Mouse (Mus musculus) large intestine, adult 2 months (tissue): ENCODE results near the gene 3110040N11Rik. TPM values are rescaled to one million over a fixed set of nuclear protein-coding genes. Genes with fewer than 3 reads are reported as not detected.
"Not testable (repeated sequence)": the region's sequence is repeated elsewhere in the genome, so short reads cannot be mapped to it uniquely, and the experiment has no call there.

Source experiments
- DNase-seq: peaks from one replicate; pipeline ENCODE4 v3.0.0-alpha.2; 2012; ENCODE audit warnings: low read depth, low spot score
- WGBS: fragments of 180-500 bp; shearing (Covaris S2); methylation state at CpG from one replicate; pipeline ENCODE4 v1.1.7; 2018; 5-methylcytosine and 5-hydroxymethylcytosine counted together
- polyA plus RNA-seq: library from polyadenylated mRNA; depleted of rRNA; stranded (reverse); fragments of >200 nt; gene quantifications from 2 replicates; pipeline ENCODE4 v1.2.3, GENCODE M21; 2012; rRNA removed

Gene 3110040N11Rik
- 33.4 and 33.5 TPM in 2 replicates for polyA plus RNA-seq

DNA sequence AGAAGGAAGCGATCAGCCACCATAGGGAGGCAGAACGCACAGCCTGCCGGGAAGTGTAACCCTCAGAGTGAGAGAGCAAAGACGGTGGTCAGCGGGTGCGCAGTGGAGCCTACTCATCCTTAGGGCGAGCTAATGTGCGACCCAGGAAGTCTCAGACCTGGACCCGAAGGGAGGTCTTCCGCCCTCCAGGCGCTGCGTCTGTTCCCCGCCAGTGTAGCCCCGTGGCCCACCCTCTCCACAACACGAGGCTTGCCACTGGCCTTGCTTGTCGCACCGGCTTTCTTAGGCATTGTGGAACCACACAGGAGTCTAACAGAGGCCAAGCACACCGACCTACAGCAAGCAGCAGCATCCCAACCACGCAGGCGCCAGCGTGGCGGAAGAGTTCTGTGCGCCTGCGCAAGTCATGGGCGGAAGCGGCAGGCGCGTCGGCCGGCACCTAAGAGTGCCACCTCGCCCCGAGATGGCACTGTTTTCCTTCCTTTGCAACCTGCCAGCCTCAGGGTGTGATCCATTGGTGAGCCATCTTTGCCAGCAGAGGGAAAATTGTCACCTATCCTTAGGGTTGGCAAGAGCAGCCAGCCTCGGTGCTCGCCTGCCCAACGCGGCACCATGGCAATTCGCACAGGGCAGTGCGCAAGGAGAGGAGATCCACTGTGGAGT, at the start of gene 3110040N11Rik:
Gene 3110040N11Rik, minus strand, starts transcription at position 384 of the 663 bp plus-strand sequence.
- peak; percentile 77 for DNase-seq
- WGBS: under 1% methylated on average over 38 of the region's 38 CpGs

DNA sequence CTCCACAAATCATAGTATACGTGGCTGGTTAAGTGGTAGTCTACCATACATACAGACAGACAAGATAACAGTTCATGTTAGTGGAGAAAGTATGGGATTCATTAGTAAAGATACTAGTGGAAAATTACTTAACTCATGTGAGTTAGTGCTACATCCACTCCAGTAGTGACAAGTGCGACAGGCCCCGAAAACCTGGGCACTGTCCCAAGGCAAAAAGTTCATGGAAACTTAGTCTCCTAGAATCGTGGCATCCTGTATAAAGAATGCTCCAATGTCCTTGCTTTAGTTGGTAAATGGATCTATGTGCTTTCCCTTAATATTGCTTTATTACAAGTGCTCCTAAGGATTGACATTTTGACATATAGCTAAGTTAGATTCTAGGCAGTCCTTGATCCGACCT, 48.5 kb upstream of the 3110040N11Rik start:
- WGBS: 86% methylated on average over 5 of the region's 5 CpGs
- not testable (repeated sequence) for DNase-seq

DNA sequence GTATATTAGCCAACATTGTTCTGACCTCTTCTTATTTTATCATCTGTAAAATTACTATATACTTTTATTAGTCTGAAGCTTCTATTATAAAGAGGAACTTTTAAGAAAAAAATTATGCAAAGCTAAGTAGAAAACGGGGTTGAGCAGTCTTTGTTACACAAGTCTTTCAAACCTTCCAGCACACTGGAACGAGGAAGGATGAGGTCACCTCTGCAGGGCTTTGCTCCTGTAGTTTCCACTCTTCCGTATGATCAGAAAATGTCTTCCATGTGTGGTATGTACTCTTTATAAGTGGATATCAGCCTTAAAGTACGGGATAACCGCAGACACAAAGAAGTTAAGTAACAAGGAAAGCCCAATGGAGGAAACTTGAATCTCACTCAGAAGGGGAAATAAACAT, 46.2 kb upstream of the 3110040N11Rik start:
- DNase-seq: no peak
- 89% methylated on average over 5 of the region's 5 CpGs for WGBS

DNA sequence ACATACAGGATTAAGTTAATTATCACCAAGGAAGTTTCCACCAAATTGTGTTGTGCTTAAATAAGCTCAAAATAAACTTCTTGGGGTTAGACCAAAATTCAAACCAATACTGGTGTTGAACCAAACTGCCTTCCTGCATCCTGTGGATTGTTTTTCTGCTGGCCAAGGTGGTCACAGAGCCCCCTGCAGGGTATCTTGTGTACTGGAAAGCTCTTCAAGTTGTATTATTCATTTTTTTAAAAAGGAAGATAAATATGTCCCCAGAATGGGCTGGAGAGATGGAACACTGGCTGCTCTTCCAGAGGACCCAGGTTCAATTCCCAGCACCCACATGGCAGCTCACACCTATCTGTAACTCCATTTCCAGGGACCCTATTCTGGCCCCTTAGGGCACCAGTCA, 45.6 kb upstream of the 3110040N11Rik start:
- DNase-seq: no peak

DNA sequence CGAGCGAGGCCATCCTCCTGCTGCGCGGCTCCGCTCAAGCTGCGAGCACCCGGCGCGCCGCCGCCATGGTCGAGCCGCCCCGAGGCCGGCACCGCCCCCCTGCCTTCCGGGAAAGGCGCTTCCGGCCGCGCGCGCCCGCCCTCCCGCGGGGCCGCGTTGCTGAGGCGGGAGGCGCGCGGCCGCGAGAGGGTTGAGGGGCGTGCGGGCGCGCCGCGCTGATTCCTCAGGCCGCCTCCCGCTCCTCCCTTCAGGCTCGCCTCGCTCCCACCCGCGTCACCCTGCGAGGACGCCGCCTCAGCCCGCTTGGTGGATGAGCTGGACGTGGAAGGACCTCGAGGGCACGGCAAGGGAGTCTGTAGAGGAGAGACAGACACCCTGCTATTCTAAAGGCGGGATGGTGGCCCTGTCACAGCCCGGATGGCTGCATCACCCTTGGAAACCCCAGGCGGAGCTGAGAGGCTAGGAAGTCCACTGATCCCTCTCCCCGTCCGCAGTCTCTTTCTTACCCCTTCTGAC, 40.2 kb upstream of the 3110040N11Rik start, which contains the start of gene Btbd1:
Gene Btbd1, minus strand, starts transcription at position 53 of the 516 bp plus-strand sequence.
- DNase-seq: no peak
- under 1% methylated on average over 53 of the region's 58 CpGs for WGBS

DNA sequence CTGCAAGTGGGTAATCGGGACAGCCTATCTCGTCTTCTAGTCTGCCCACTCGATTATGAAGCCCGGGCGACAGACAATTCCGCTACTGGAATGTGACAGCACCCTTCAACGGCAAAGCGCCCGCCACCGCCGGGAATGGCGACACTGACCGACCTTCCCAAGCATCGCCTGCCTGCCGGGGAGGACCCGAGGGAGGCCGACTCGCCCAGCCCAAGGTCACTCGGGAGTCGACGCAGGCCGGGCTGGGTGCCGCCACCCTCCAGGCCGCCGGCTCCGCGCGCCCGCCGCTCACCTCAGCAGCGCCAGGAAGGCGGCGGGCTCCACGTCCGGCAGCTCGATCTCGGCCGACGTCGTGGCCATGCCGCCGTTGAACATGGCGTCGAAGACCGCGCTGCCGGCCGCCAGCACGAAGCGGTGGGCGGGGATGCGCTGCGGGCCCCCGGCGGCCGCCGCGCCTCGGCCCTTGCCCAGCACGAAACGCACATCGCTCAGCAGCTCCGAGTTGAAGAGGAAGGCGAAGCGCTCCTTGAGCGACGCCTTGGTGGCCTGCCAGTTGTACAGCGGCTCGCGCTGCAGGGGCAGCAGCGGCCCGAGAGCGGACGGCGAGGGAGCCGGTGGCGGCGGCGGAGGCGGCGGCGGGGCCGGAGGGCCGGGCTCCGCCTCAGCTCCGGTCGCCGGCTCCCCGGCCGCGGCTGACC, 39.6 kb upstream of the 3110040N11Rik start:
- DNase-seq: no peak
- WGBS: under 1% methylated on average over 82 of the region's 91 CpGs

DNA sequence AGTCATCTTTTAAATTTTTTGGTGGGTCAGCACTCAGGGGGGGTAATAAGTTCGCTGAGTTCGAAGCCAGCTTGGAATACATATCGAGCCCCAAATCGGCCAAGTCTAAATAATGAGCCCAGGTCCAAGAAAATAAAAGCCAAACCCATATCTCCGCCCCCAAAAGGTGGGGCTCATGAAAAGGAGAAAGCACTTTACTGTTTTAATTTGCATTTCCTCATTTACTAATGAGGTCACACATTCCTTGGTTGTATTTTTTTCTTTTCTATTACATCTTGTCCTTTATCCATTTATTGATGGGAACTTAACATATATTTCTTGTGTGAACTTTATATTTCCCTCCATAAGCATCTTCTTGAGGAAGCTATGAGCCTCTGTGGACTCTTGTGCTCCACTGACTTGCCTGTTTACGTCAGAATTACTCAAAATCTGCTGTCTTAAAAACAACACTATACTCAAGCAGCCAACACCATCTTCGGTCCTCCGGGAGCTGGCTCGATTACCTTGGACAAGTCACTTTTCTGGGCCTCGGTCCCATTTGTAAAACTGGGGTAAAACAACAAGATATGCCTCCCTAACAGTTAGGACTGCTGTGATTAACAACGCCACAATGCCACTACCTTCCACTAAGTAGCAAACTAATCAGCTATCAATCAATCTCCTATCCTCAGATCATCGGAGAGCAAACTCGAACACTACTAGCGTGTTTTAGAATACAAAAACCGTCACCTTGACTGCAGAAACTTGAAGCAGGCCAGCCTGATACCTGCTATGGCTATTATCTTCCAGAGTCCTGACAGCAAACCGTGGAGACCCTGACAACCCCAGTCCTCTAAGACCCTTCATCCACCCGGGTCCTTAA, 38.8 kb upstream of the 3110040N11Rik start:
- DNase-seq: no peak
- WGBS: 5% methylated on average over 17 of the region's 17 CpGs

DNA sequence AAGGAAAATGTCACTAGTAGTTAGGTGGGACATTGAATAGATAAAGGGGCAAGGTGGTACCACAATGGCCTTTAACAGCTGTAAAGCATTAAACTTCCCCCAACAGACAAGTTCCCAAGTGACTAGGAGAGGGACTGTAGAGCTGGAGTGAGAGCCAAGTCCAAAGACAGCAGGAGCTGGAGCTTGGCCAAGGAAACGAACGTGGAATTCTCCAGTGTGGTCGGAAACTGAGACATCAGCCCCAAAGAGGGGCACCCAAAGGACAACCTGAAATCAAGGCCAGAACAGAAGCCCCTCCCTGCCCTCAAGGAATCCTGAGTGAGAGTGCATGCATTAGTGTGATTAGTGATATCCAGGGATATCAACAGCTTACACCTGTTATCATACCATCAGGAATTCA, 36.1 kb upstream of the 3110040N11Rik start:
- 6% methylated on average over 3 of the region's 3 CpGs for WGBS
- no peak for DNase-seq

DNA sequence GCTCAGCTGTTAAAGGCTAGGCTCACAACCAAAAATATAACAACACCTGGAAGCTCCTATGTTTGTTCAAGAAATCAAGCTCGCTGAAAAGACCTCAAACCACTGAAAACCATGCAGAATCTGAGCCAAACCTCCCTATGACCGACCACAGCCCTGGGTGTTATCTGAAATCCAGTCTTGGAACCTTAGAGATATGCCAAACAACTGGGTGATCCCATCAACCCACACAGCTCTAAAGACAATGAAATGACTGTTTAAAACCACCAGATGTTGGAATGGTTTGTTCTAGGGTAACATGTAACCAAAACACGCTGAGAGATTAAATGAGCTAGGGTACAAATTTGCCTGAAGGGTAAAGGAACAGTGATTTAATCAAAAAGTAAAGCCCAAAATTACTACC, 35.6 kb upstream of the 3110040N11Rik start:
- no peak for DNase-seq
- 23% methylated on average over 3 of the region's 3 CpGs for WGBS

DNA sequence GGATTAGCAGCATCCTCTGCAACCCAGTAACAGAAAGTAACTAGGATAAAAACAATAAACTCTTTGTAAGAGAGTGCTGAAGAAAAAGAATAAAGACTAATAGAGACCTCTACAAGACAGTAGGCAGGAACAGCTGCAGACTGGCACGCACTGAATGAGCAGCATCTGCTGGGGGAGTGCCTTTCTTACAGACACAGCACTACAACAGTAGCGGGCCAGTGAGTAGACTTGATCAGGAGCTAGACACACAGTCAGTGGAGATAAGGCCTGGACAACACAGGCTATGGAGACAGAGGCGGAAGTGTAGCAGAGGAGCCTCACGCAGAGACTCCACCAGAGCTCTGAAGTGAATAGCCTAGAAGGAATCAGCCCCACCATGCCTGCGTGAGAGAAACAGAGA, 16.8 kb upstream of the 3110040N11Rik start:
- DNase-seq: no peak
- 91% methylated on average over 5 of the region's 5 CpGs for WGBS

DNA sequence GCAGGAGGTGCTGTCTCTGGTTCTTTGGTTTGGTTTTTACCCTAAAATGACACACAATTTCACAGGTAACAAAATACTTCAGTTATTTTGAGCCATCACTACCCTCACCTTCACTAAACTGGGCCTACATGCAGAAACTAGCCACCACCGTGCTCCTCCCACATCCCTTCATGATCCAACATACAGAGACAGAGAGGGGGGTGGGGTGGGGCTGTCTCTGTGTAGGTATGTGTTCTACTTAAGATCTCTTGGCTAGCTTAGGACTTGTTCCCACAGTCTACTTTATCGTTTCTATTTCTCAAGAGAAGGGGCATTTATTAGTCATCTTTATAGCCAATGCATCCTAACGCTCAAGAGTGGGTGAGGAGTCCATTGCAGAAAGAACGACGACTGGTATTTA, 742 bp downstream of the 3110040N11Rik start:
- peak; percentile 11 for DNase-seq
- WGBS: 2% methylated on average over 5 of the region's 5 CpGs

DNA sequence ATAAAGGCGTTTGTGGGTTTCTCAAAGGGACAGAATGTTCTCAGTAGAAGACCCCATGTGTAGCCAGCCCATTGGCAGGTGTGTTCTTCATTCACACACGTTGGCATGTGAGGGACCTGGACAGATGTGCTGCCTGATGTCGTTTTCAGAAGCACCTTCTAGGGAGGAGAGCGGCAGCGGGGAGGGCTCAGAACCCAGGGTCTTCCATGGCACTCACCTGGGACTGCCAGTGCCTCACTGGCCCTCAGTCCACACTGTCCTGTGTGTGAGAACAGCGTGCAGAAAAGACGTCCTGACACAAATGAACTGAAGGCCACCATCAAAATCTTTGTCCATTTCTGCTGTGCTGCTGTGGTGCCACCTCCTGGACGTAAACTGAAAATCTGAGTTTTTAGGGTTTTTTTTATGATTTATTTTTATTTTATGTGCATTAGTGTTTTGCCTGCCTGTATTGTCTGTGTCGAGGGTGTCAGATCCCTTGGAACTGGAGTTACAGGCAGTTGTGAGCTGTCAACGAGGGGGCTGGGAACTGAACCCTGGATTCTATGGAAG, 11.5 kb downstream of the 3110040N11Rik start:
- WGBS: 65% methylated on average over 10 of the region's 10 CpGs

DNA sequence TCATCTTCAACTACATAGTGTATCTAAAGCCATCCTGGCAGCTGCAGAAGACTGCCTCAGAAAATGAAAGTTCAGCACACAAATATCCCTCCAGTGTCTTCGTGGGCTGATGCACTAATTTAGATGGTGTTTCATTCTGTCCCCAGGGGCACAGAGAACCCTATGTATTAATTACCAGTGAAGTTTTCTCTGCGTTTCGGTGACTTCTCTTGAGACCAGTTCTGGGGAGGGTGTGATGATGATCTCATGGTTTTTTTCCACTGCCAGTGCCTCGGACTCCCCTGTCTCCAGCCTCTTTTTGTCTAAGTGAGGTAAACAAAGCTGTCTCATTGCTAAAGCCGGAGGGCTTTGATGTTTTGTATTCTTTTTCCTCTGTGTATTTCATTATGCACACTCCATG, 14.0 kb downstream of the 3110040N11Rik start:
- no peak for DNase-seq
- WGBS: 69% methylated on average over 5 of the region's 5 CpGs

More for the DNA sequence above, 11.5 kb downstream of the 3110040N11Rik start:
- no peak for DNase-seq

DNA sequence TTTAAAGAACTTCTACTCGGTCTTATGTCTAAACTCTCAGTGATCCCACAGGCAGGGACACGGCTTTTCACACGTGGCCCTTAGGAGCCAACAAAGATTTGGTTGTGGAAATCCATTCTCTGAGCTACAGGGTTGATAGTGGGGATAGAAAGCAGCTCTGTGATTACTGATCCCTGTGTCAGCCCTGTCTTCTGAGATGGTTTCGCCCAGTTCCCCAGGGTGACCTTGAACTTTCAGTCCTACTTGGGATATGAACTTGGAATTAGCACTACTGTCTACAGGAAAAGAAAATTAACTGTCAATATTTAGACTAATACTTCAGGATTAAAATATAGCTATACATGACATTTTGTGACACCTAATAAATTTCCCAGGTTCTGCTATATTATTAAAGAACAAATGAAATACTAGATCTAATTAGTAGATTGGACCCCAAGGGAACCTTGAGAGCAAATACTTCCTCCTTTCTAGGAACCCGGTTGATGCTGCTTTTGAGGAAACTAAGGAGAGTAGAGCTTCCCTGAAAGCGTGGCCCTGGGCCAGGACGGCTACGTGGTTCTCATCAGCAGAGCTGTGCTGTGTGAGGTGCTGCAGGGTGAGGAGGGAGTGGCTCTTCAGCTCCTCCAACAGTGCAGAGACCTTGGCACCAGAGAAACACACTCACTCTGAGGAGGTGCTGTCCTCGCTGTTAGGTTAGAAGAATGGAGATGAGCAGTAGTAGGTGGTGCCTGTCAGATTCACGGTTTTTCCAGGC, 16.3 kb downstream of the 3110040N11Rik start:
- DNase-seq: peak; percentile 16

DNA sequence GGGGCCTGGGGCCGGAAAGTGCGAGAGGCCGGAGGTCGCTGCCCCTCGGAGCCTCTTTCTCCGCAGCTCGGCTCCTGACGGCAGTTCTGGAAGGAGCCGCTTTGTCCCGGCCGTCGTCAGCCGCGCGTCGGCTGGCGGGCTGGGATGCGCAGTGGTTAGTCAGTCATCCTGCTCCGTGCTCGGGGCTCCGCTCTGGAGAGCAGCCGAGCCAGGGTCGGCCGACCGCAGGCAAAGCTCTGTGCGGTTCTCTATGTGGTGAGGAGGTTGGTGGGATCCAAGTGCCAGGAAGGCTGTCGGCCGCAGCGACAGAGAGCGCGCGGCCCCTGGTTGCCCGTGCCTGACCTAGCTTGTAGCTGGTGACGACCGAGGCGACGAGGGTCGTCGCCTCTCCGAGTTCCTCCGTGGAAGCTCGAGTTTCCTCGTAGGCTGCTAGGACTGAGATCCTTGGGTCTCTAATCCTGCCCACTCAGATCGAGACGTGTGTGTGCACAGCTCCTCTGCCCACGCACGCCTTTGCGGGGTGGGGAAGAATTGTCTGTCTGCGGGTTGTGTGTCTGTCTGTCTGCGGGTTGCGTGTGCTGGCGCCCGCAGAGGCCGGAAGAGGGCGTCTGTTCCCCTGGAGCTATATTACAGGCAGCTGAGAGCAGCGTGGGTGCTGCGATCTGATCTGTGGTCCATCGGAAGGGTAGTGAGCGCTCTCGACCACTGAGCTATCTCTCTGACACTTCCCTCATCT, 26.0 kb downstream of the 3110040N11Rik start:
- 3% methylated on average over 60 of the region's 60 CpGs for WGBS
- no peak for DNase-seq

More for the DNA sequence above, 16.3 kb downstream of the 3110040N11Rik start:
- WGBS: 42% methylated on average over 10 of the region's 10 CpGs

DNA sequence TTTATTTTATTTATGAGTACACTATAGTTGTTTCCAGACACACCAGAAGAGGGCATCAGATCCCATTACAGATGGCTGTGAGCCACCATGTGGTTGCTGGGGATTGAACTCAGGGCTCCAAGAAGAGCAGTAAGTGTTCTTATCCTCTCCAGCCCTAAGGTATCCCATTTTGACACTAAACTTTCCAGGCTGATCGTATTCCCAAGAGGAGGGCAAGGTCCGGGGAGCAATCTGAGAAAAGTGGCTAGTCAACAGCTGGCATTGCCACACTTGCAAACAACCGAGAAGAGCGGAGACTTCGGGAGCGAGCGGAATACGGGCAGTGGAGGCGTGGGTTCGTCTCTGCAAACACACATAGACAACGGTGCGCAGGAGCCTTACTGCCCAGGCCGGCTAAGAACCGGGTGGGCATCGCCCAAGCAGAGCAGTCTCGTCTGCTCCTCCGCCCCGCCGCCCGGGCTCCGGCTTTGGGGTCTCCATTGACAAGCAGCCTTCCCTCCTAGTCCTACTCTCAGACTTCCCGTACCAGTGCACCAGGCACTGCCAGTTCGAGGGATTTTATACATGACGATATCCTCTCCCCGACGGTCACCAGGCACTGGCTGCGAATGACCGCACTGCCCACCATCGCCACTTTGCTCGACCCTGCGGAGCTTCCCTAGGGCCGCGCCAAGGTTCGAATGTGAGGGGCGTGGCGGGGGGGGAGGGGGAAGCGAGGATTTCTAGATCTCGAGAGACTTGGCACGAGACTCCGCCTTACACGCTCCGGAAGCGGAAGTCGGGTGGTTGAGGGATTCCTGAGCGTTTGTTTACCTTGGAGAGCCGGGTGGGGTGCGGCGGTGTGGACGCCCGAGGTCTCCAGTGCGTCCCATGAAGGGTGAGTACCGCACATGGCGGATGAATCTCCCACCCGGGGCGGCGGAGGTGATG, 26.8 kb downstream of the 3110040N11Rik start, which contains the start of gene Ramac:
Gene Ramac, plus strand, starts transcription at position 746 of the 930 bp plus-strand sequence.
- peak; percentile 95 for DNase-seq
- WGBS: under 1% methylated on average over 56 of the region's 56 CpGs

DNA sequence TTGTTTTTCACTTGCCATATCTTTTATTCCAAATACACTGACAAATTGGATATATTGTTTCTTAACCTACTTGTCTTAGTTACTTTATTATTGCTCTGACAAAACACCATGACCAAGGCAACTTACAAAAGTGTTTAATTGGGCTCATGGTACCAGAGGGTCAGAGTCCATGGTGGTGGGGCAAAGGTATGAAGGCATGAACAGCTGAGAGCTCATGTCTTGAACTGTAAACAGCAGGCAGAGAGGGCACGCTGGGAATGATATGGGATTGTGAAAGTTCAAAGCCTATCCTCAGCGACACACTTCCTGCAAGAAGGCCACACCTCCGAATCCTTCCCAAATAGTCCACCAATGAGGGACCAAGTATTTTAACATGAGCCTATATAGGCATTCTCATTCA, 41.3 kb downstream of the 3110040N11Rik start:
- 69% methylated on average over 3 of the region's 3 CpGs for WGBS
- DNase-seq: no peak
